Mouse (Mus musculus) intestine, embryonic 14.5 days (tissue): ENCODE measurements around the gene Cdh23. TPM values are rescaled to one million over a fixed set of nuclear protein-coding genes. Genes with fewer than 3 reads are reported as not detected.
A peak's percentile ranks its signal among the peaks of the same experiment; 100 is the strongest.

Experiments
- ATAC-seq: fragments of 200-750 bp; cut with Nextera tagmentation; replicated peaks from 2 replicates; pipeline ENCODE4 v1.8.0; 2017; ENCODE audit warnings: low read depth, moderate number of reproducible peaks, moderate TSS enrichment, moderate library complexity; ENCODE audit not compliant: low FRiP score, low TSS enrichment
- DNase-seq: peaks from one replicate; pipeline ENCODE4 v3.0.0-alpha.2; 2018; ENCODE audit warnings: low spot score
- H3K27ac ChIP-seq: fragments of 300-500 bp; sonication (generic); 2 replicates; pipeline ENCODE4 v1.5.1; 2014; ENCODE audit warnings: low read depth, mild to moderate bottlenecking, control low read depth
- H3K27me3 ChIP-seq: fragments of 300-500 bp; sonication (generic); replicated peaks from 2 replicates; pipeline ENCODE4 v1.6.1; 2014; ENCODE audit warnings: low read length, control low read depth; ENCODE audit not compliant: control insufficient read depth, insufficient read depth
- H3K36me3 ChIP-seq: fragments of 300-500 bp; sonication (generic); 2 replicates; pipeline ENCODE4 v1.6.1; 2014; ENCODE audit warnings: low read length, control low read depth; ENCODE audit not compliant: control insufficient read depth, insufficient read depth
- H3K4me1 ChIP-seq: fragments of 300-500 bp; sonication (generic); replicated peaks from 2 replicates; pipeline ENCODE4 v1.6.1; 2014; ENCODE audit warnings: low read length, control low read depth, mixed read lengths; ENCODE audit not compliant: control insufficient read depth, insufficient read depth
- H3K4me2 ChIP-seq: fragments of 300-500 bp; sonication (generic); 2 replicates; pipeline ENCODE4 v1.6.1; 2014; ENCODE audit warnings: low read length
- H3K4me3 ChIP-seq: fragments of 300-500 bp; sonication (generic); 2 replicates; pipeline ENCODE4 v1.5.1; 2014; ENCODE audit warnings: low read depth, low read length, control low read depth, mixed read lengths
- H3K9ac ChIP-seq: fragments of 300-500 bp; sonication (generic); 2 replicates; pipeline ENCODE4 v1.6.1; 2014; ENCODE audit warnings: mild to moderate bottlenecking, low read length
- H3K9me3 ChIP-seq: fragments of 300-500 bp; sonication (generic); 2 replicates; pipeline ENCODE4 v1.6.1; 2016; ENCODE audit warnings: low read length, control low read depth; ENCODE audit not compliant: control insufficient read depth
- WGBS: fragments of 180-500 bp; shearing (Covaris S2); extraction: QIAGEN DNeasy Blood & Tissue Kit; methylation state at CpG from one replicate; pipeline ENCODE4 v1.1.7; 2014; 5-methylcytosine and 5-hydroxymethylcytosine counted together
- polyA plus RNA-seq: library from polyadenylated mRNA; unstranded; fragments of >200 nt; fragmentation: Nextera tagmentation; extraction: Ambion mirVana; gene quantifications from 2 replicates; pipeline ENCODE4 v1.2.1, GENCODE M21; 2014

Gene Cdh23
- polyA plus RNA-seq, 1 experiment from 2014 or later, result 1.0 TPM

DNA sequence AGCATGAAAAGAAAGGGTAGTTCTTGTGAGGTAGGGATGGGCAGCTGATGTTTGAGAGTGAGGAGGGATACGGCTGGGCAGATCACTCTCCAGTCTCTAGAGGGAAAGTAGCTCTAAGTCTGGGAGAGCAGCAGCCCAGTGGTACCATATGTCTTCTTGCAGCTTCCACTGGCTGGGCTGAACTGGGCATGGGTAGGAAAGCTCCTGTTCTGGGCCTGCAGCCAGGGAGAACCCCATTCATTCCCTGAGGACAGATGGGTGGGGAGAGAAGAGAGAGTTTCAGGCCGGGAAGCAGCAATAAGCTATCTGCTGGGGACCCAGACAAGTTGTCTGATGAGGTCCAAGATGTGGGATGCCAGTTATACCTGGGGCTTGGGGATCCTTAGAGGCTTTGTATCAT, 326.2 kb downstream of the Cdh23 start:
- no peak overlapping the region for H3K27ac ChIP-seq
- no peak for ATAC-seq
- H3K36me3 ChIP-seq, result no peaks in the 10 kb centered on the region
- WGBS, result 78% methylated on average over 2 of the region's 2 CpGs
- H3K4me3 ChIP-seq, result no peak overlapping the region
- no peaks in the 10 kb centered on the region for H3K27me3 ChIP-seq
- no peaks in the 10 kb centered on the region for H3K4me1 ChIP-seq
- no peaks in the 10 kb centered on the region for H3K9me3 ChIP-seq
- no peak overlapping the region for H3K4me2 ChIP-seq
- no peak for DNase-seq
- no peak overlapping the region for H3K9ac ChIP-seq

DNA sequence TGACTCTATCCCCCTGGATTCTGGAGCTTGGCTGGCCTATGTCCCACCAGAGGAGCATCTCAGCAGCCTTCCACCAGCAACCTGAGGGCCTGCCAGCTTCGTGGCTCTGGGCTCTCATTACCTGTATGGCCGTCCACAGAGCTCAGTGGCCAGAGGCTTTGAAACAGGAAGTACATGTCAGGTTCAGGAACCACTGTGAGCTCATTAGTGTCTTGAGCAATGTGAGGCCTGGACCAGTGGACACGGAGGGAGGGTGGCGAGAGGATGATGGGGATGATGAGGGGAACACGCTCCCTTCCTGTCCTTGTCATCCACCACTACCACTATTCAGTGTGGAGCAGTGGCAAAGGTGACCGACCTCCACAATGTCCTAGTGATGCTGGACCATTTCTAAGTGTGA, 326.9 kb downstream of the Cdh23 start:
- H3K4me1 ChIP-seq, result no peaks in the 10 kb centered on the region
- no peaks in the 10 kb centered on the region for H3K9me3 ChIP-seq
- ATAC-seq (no peak), DNase-seq (no peak)
- H3K4me3 ChIP-seq, result no peak overlapping the region
- 84% methylated on average over 6 of the region's 6 CpGs for WGBS
- H3K4me2 ChIP-seq, result no peak overlapping the region
- H3K9ac ChIP-seq, result no peak overlapping the region
- H3K27me3 ChIP-seq, result no peaks in the 10 kb centered on the region
- no peak overlapping the region for H3K27ac ChIP-seq
- no peaks in the 10 kb centered on the region for H3K36me3 ChIP-seq

GRCm38 (mm10) chr10:60367904-60368303, 328.4 kb downstream of the Cdh23 start:
- no peaks in the 10 kb centered on the region; the same call in 1 of the 2 replicates for H3K4me1 ChIP-seq
- no peaks in the 10 kb centered on the region for H3K36me3 ChIP-seq
- WGBS, result 74% methylated on average over 4 of the region's 4 CpGs
- no peak for DNase-seq
- ATAC-seq, result no peak
- no peak overlapping the region for H3K4me3 ChIP-seq
- no peak overlapping the region for H3K4me2 ChIP-seq
- H3K27me3 ChIP-seq, result no peaks in the 10 kb centered on the region
- H3K9ac ChIP-seq, result no peak overlapping the region
- no peaks in the 10 kb centered on the region for H3K9me3 ChIP-seq
- H3K27ac ChIP-seq, result no peak overlapping the region

- H3K9ac ChIP-seq, result no peak overlapping the region
- no peaks in the 10 kb centered on the region for H3K36me3 ChIP-seq
- ATAC-seq (no peak), DNase-seq (no peak)
- WGBS, result 75% methylated on average over 2 of the region's 2 CpGs
- H3K4me1 ChIP-seq, result no peaks in the 10 kb centered on the region; the same call in 1 of the 2 replicates
- no peak overlapping the region for H3K4me3 ChIP-seq
- H3K4me2 ChIP-seq, result no peak overlapping the region
- no peak overlapping the region for H3K27ac ChIP-seq
- no peaks in the 10 kb centered on the region for H3K9me3 ChIP-seq
- H3K27me3 ChIP-seq, result no peaks in the 10 kb centered on the region
Observed at GRCm38 (mm10) chr10:60367145-60367544, 329.1 kb downstream of the Cdh23 start.

GRCm38 (mm10) chr10:60363426-60363825, 332.9 kb downstream of the Cdh23 start:
- WGBS, result 58% methylated on average over 6 of the region's 6 CpGs
- Histone ChIP-seq H3K27ac (no peak overlapping the region), H3K4me2 (no peak overlapping the region), H3K36me3 (no peaks in the 10 kb centered on the region), H3K9ac (no peak overlapping the region), H3K4me3 (no peak overlapping the region), H3K4me1 (peaks cover 6% of the 10 kb centered on the region; the same call in 1 of the 2 replicates), H3K9me3 (no peaks in the 10 kb centered on the region), H3K27me3 (no peaks in the 10 kb centered on the region)
- no peak for ATAC-seq
- DNase-seq, result no peak

DNA sequence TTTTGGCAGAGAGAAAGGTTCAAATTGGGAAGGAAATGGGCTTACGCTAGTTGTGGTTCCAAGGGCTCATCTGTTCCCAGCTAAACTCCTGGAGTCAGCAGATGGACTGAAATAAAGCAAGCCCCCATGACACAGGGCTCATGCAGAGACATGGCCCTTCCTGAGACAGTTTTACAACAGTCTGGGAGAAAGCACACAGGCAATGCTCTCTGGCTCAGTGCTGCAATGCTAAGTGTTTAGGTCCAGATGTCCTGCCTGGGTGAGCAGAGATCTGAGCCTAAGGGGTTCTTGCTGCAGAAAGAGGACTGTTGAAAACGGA, 334.0 kb downstream of the Cdh23 start:
- Histone ChIP-seq H3K4me2 (no peak overlapping the region), H3K9ac (no peak overlapping the region), H3K27me3 (no peaks in the 10 kb centered on the region), H3K27ac (peak overlapping the region; percentile 51; the same call in 1 of the 2 replicates), H3K4me1 (peaks cover 6% of the 10 kb centered on the region; the same call in 1 of the 2 replicates), H3K4me3 (no peak overlapping the region), H3K36me3 (no peaks in the 10 kb centered on the region), H3K9me3 (no peaks in the 10 kb centered on the region)
- DNase-seq (no peak), ATAC-seq (no peak)
- WGBS, result 22% methylated on average over 2 of the region's 2 CpGs

- Histone ChIP-seq H3K4me1 (peaks cover 6% of the 10 kb centered on the region; the same call in 1 of the 2 replicates), H3K9me3 (no peaks in the 10 kb centered on the region), H3K9ac (no peak overlapping the region), H3K36me3 (no peaks in the 10 kb centered on the region), H3K4me2 (0 out of 2 replicates have a peak overlapping the region, but pooled peaks have one; percentile 2), H3K27ac (peak overlapping the region; percentile 51; the same call in 1 of the 2 replicates), H3K27me3 (no peaks in the 10 kb centered on the region), H3K4me3 (no peak overlapping the region)
- 38% methylated on average over 12 of the region's 12 CpGs for WGBS
- DNase-seq (no peak), ATAC-seq (no peak)
Observed at GRCm38 (mm10) chr10:60361615-60362309, 334.5 kb downstream of the Cdh23 start.

DNA sequence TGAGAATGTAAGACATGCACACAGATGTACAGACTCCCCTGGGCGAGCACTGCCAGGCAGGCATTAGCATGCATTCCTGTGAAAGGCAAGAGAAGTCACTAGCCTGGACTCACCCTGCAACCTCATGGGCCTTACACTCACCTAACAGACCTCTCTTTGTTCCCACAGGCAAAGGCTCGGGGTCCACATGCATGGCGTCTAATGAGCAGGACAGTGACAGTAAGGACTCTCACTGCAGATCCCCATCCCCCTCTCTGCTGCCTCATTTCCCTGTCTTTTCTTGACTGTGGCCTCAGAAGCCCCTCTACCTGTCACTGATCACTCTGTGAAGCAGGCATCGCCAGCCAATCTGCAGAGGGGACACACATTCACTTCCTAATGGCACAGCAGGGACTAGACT, 337.5 kb downstream of the Cdh23 start:
- H3K36me3 ChIP-seq, result no peaks in the 10 kb centered on the region
- no peak overlapping the region for H3K4me2 ChIP-seq
- ATAC-seq (no peak), DNase-seq (no peak)
- no peaks in the 10 kb centered on the region for H3K9me3 ChIP-seq
- peaks cover 18% of the 10 kb centered on the region for H3K4me1 ChIP-seq
- H3K9ac ChIP-seq, result no peak overlapping the region
- no peak overlapping the region for H3K27ac ChIP-seq
- no peaks in the 10 kb centered on the region for H3K27me3 ChIP-seq
- no peak overlapping the region for H3K4me3 ChIP-seq
- 59% methylated on average over 4 of the region's 4 CpGs for WGBS

DNA sequence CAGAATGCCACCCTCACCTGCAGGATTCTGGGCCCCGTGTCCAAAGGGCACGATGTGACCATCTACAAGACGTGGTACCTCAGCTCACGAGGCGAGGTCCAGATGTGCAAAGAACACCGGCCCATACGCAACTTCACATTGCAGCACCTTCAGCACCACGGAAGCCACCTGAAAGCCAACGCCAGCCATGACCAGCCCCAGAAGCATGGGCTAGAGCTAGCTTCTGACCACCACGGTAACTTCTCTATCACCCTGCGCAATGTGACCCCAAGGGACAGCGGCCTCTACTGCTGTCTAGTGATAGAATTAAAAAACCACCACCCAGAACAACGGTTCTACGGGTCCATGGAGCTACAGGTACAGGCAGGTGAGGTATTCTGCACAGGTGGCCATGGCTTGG, 338.4 kb downstream of the Cdh23 start:
- WGBS, result 94% methylated on average over 14 of the region's 14 CpGs

More for the DNA sequence above, 338.4 kb downstream of the Cdh23 start:
- ATAC-seq (no peak), DNase-seq (no peak)
- Histone ChIP-seq H3K4me2 (no peak overlapping the region), H3K27me3 (no peaks in the 10 kb centered on the region), H3K9me3 (no peaks in the 10 kb centered on the region), H3K4me3 (no peak overlapping the region), H3K4me1 (peaks cover 26% of the 10 kb centered on the region), H3K9ac (no peak overlapping the region), H3K27ac (no peak overlapping the region), H3K36me3 (no peaks in the 10 kb centered on the region)
